Mouse (Mus musculus) heart, embryonic 16.5 days (tissue): ENCODE data around the gene Sf3b4. TPM values are rescaled to one million over a fixed set of nuclear protein-coding genes. Genes with fewer than 3 reads are reported as not detected.

Experiments used
- ATAC-seq: fragments of 200-750 bp; cut with Nextera tagmentation; replicated peaks from 2 replicates; pipeline ENCODE4 v1.8.0; 2017; ENCODE audit warnings: moderate number of reproducible peaks; ENCODE audit not compliant: insufficient read depth, low FRiP score; ENCODE audit errors: extremely low read depth
- H3K27ac ChIP-seq: fragments of 300-500 bp; sonication (generic); 2 replicates; pipeline ENCODE4 v1.5.1; 2014; ENCODE audit warnings: mild to moderate bottlenecking, low read length, control low read depth, moderate library complexity
- H3K27me3 ChIP-seq: fragments of 300-500 bp; sonication (generic); 2 replicates; pipeline ENCODE4 v1.6.1; 2014; ENCODE audit warnings: low read length, mixed read lengths; ENCODE audit not compliant: control insufficient read depth, insufficient read depth
- H3K36me3 ChIP-seq: fragments of 300-500 bp; sonication (generic); 2 replicates; pipeline ENCODE4 v1.6.1; 2014; ENCODE audit not compliant: control insufficient read depth, insufficient read depth
- H3K4me1 ChIP-seq: fragments of 300-500 bp; sonication (generic); 2 replicates; pipeline ENCODE4 v1.6.1; 2014; ENCODE audit warnings: low read length, mixed read lengths; ENCODE audit not compliant: control insufficient read depth, insufficient read depth
- H3K4me2 ChIP-seq: fragments of 300-500 bp; sonication (generic); 2 replicates; pipeline ENCODE4 v1.6.1; 2014; ENCODE audit warnings: low read depth, mild to moderate bottlenecking, control low read depth, low read length
- H3K4me3 ChIP-seq: fragments of 300-500 bp; sonication (generic); 2 replicates; pipeline ENCODE4 v1.5.1; 2014; ENCODE audit warnings: mild to moderate bottlenecking, control low read depth, low read length
- H3K9ac ChIP-seq: fragments of 300-500 bp; sonication (generic); 2 replicates; pipeline ENCODE4 v1.6.1; 2014; ENCODE audit warnings: low read length, control low read depth
- H3K9me3 ChIP-seq: fragments of 300-500 bp; sonication (generic); replicated peaks from 2 replicates; pipeline ENCODE4 v1.6.1; 2016; ENCODE audit warnings: low read length; ENCODE audit not compliant: control insufficient read depth
- WGBS: fragments of 180-500 bp; shearing (Covaris S2); extraction: QIAGEN DNeasy Blood & Tissue Kit; methylation state at CpG from one replicate; pipeline ENCODE4 v1.1.7; 2014; 5-methylcytosine and 5-hydroxymethylcytosine counted together
- polyA plus RNA-seq: library from polyadenylated mRNA; unstranded; fragments of >200 nt; fragmentation: Nextera tagmentation; extraction: Ambion mirVana; gene quantifications from 2 replicates; pipeline ENCODE4 v1.2.1, GENCODE M21; 2015

Sf3b4 gene
- polyA plus RNA-seq, 1 experiment from 2014 or later, result 92.8 TPM

- WGBS, result 25% methylated on average over 12 of the region's 12 CpGs
- Histone ChIP-seq H3K27me3 (no peaks in the 10 kb centered on the region), H3K4me1 (peaks cover 12% of the 10 kb centered on the region), H3K27ac (peak overlapping the region; percentile 89), H3K4me3 (peak overlapping the region; percentile 64), H3K4me2 (peak overlapping the region; percentile 78), H3K9me3 (no peaks in the 10 kb centered on the region), H3K9ac (peak overlapping the region; percentile 79), H3K36me3 (peaks cover 15% of the 10 kb centered on the region)
- peak; percentile 42 for ATAC-seq
These were observed 9.6 kb downstream of the Sf3b4 start for GRCm38 (mm10) chr3:96181510-96182381.

DNA sequence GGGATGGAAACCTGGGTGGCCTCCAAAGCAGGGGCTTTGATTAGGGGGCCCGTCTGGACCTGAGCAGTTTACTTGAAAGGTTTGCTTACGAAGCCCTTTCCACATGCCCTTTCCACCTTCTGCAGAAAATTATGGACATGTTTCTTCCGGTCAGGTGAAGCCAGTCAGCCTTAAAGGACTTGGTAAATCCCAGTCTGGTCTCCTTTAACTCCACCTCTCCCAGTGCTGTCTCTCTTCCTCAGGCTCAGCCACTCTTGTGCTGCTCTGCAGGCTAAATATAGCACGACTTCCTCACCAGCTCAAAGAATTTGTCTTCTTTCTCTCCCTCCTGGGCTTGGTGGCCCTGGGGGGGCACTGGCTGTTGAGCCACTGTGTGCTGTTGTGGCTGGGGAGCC is 10.2 kb downstream of the Sf3b4 start:
- Histone ChIP-seq H3K36me3 (peaks cover 14% of the 10 kb centered on the region), H3K9me3 (no peaks in the 10 kb centered on the region), H3K27me3 (no peaks in the 10 kb centered on the region), H3K4me2 (peak overlapping the region; percentile 78), H3K9ac (peak overlapping the region; percentile 79), H3K27ac (peak overlapping the region; percentile 89), H3K4me1 (peaks cover 12% of the 10 kb centered on the region), H3K4me3 (peak overlapping the region; percentile 64)
- ATAC-seq, result peak; percentile 59
- 11% methylated on average over 4 of the region's 4 CpGs for WGBS

- Histone ChIP-seq H3K9me3 (peaks cover 6% of the 10 kb centered on the region), H3K4me2 (no peak overlapping the region), H3K4me1 (peaks cover 9% of the 10 kb centered on the region), H3K4me3 (no peak overlapping the region), H3K36me3 (peaks cover 13% of the 10 kb centered on the region), H3K27ac (no peak overlapping the region), H3K9ac (no peak overlapping the region), H3K27me3 (no peaks in the 10 kb centered on the region)
- WGBS, result 62% methylated on average over 12 of the region's 12 CpGs
- no peak for ATAC-seq
These were observed 20.8 kb downstream of the Sf3b4 start for GRCm38 (mm10) chr3:96192977-96193376.

DNA sequence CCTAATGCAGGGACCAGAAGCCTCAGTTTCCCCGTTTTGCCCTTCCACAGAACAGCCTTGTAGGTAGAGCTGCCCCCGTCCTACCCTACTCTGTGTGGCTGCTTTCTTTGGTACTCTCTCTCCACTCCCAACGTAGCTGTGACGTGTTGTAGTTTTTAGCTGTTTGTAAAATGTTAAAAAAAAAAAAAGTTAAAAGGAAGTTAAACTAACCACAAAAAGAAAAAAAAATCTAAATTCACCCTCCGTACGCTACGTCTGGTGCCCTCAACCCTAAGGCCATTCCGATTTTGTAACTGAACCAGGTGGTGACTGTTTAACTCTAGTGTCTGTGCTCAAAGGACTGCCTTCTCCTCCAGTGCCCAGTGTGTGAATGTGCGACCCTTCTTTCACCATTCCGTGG is 22.8 kb downstream of the Sf3b4 start:
- WGBS, result 83% methylated on average over 10 of the region's 10 CpGs
- no peak overlapping the region for H3K9ac ChIP-seq
- H3K4me3 ChIP-seq, result no peak overlapping the region
- peaks cover 11% of the 10 kb centered on the region for H3K4me1 ChIP-seq
- H3K36me3 ChIP-seq, result peaks cover 9% of the 10 kb centered on the region
- H3K4me2 ChIP-seq, result no peak overlapping the region
- ATAC-seq, result no peak
- no peaks in the 10 kb centered on the region for H3K27me3 ChIP-seq
- peaks cover 6% of the 10 kb centered on the region for H3K9me3 ChIP-seq
- no peak overlapping the region for H3K27ac ChIP-seq

GRCm38 (mm10) chr3:96195616-96196313 is 23.6 kb downstream of the Sf3b4 start:
- Histone ChIP-seq H3K4me2 (no peak overlapping the region), H3K4me1 (peaks cover 11% of the 10 kb centered on the region), H3K4me3 (no peak overlapping the region), H3K9me3 (peaks cover 6% of the 10 kb centered on the region), H3K27me3 (no peaks in the 10 kb centered on the region), H3K36me3 (peaks cover 9% of the 10 kb centered on the region), H3K27ac (no peak overlapping the region), H3K9ac (no peak overlapping the region)
- no peak for ATAC-seq
- WGBS, result 88% methylated on average over 11 of the region's 11 CpGs

GRCm38 (mm10) chr3:96196437-96197128 is 24.5 kb downstream of the Sf3b4 start:
- peaks cover 9% of the 10 kb centered on the region for H3K36me3 ChIP-seq
- H3K9ac ChIP-seq, result peak overlapping the region; percentile 90
- 20% methylated on average over 27 of the region's 27 CpGs for WGBS
- H3K9me3 ChIP-seq, result peaks cover 6% of the 10 kb centered on the region
- H3K4me3 ChIP-seq, result peak overlapping the region; percentile 78
- peaks cover 11% of the 10 kb centered on the region for H3K4me1 ChIP-seq
- H3K4me2 ChIP-seq, result peak overlapping the region; percentile 93
- ATAC-seq, result no peak
- H3K27ac ChIP-seq, result peak overlapping the region; percentile 88
- H3K27me3 ChIP-seq, result no peaks in the 10 kb centered on the region

GRCm38 (mm10) chr3:96197129-96197749 is 25.1 kb downstream of the Sf3b4 start:
- H3K27ac ChIP-seq, result peak overlapping the region; percentile 88
- peaks cover 11% of the 10 kb centered on the region for H3K4me1 ChIP-seq
- H3K27me3 ChIP-seq, result no peaks in the 10 kb centered on the region
- peak overlapping the region; percentile 78 for H3K4me3 ChIP-seq
- peak overlapping the region; percentile 93 for H3K4me2 ChIP-seq
- peaks cover 9% of the 10 kb centered on the region for H3K36me3 ChIP-seq
- H3K9ac ChIP-seq, result peak overlapping the region; percentile 90
- ATAC-seq, result peak; percentile 89
- under 1% methylated on average over 50 of the region's 50 CpGs for WGBS
- peaks cover 6% of the 10 kb centered on the region for H3K9me3 ChIP-seq

DNA sequence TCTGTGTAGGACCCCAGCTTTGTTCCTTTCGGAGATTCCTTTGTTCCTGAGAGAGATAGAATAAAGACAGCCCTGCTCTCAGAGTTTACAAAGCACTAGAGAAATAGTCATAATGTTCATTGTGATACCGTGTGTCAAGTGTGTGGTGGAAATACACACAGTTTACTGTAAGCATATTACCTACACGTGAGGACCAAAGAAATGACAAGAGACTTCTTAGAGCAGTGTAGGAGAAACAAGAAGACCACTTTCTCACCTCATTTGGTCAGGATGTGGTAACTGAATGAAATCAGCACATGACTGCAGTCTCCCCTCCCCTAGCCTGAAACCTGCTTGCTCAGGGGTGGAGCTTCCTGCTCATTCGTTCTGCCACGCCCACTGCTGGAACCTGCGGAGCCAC is 26.0 kb downstream of the Sf3b4 start:
- Histone ChIP-seq H3K4me3 (peak overlapping the region; percentile 78), H3K4me1 (peaks cover 11% of the 10 kb centered on the region), H3K36me3 (peaks cover 8% of the 10 kb centered on the region), H3K27me3 (no peaks in the 10 kb centered on the region), H3K9me3 (peaks cover 6% of the 10 kb centered on the region), H3K4me2 (peak overlapping the region; percentile 93), H3K27ac (peak overlapping the region; percentile 37; the same call in 1 of the 2 replicates), H3K9ac (peak overlapping the region; percentile 54)
- no peak; the same call in 1 of the 2 replicates for ATAC-seq
- WGBS, result 9% methylated on average over 6 of the region's 6 CpGs
